Mouse (Mus musculus) megakaryocyte, embryonic 14.5 days (primary cell): Measurements from ENCODE around the gene Clmp.

Source experiments
- FLI1 ChIP-seq: IDR thresholded peaks from 2 replicates; pipeline ENCODE4 v1.6.1; 2012; ENCODE audit warnings: low read length, inconsistent platforms, mixed read lengths
- GATA1 ChIP-seq: IDR thresholded peaks from 3 replicates; pipeline ENCODE4 v1.6.1; 2012; ENCODE audit warnings: mixed read lengths, low read length, inconsistent platforms, borderline replicate concordance

- TF ChIP-seq FLI1 (no peak), GATA1 (no peak)
Observed at GRCm38 (mm10) chr9:40806440-40807288, 120.9 kb downstream of the Clmp start.
